Mouse (Mus musculus): ENCODE results near the gene Tmcc3. TPM values are rescaled to one million over a fixed set of nuclear protein-coding genes. Genes with fewer than 3 reads are reported as not detected.

Gene Tmcc3
- polyA plus RNA-seq, 1 experiment from 2014 or later: 5.7 TPM

DNA sequence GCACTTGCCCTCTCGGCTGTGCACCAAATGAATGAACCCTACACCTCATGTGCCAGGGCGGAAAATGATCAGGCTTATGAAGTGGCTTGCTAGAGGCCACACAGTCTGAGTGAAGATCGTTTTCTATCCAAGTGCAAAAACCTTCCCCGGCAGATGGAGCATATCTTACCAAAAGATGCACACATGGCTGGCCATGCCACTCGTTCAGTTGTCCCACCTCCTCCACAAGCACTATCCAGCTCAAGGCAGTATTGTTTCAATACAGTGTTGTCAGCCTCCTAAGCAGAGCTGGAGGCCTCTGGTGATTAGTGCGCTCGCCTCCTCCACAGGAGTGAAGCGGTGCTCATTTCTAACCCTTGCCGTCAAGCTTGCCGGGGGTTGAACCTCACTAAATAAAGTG lies 66.1 kb downstream of the Tmcc3 start:
- Histone ChIP-seq H3K4me2 (replicated peaks; ENCODE audit: low read depth, low read length) (no peak overlapping the region), H3K36me3 (ENCODE audit: control insufficient read depth, insufficient read depth, low read length) (no peaks in the 10 kb centered on the region), H3K27ac (ENCODE audit: low read depth, low read length) (no peak overlapping the region), H3K9me3 (ENCODE audit: control insufficient read depth, low read length) (no peaks in the 10 kb centered on the region), H3K4me1 (replicated peaks; ENCODE audit: control insufficient read depth, insufficient read depth, low read length) (no peaks in the 10 kb centered on the region), H3K27me3 (ENCODE audit: control insufficient read depth, insufficient read depth, low read length) (no peaks in the 10 kb centered on the region), H3K4me3 (ENCODE audit: low read depth, low read length) (no peak overlapping the region), H3K9ac (ENCODE audit: low read depth, low read length) (no peak overlapping the region)
- no peak for DNase-seq (ENCODE audit: low spot score)
- WGBS: 83% methylated on average over 10 of the region's 10 CpGs
- no peak for ATAC-seq (ENCODE audit: low FRiP score)

DNA sequence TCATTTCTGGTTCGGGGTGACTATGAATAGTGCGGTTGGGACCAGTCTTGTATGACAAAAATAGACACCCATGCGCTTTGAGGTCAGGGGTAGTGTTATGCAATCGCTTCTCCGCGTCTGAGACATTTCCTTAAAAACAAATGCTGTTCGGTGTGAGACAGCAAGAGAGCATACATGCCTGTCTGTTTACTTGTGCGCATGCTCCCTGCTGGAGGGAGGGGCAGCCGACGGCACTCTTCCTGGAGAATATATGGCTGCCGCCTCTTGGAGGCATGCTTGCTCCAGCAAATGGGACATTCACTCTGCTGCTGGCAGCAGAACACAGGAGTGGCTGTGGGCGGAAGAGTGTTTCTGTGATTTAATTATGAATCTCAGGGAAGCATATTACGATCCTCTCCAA lies 66.6 kb downstream of the Tmcc3 start:
- WGBS: 84% methylated on average over 13 of the region's 13 CpGs
- DNase-seq (ENCODE audit: low spot score) (peak; percentile 14), ATAC-seq (ENCODE audit: low FRiP score) (no peak)
- Histone ChIP-seq H3K27ac (ENCODE audit: low read depth, low read length) (no peak overlapping the region), H3K9ac (ENCODE audit: low read depth, low read length) (no peak overlapping the region), H3K9me3 (ENCODE audit: control insufficient read depth, low read length) (no peaks in the 10 kb centered on the region), H3K4me2 (replicated peaks; ENCODE audit: low read depth, low read length) (no peak overlapping the region), H3K4me3 (ENCODE audit: low read depth, low read length) (no peak overlapping the region), H3K27me3 (ENCODE audit: control insufficient read depth, insufficient read depth, low read length) (no peaks in the 10 kb centered on the region), H3K4me1 (replicated peaks; ENCODE audit: control insufficient read depth, insufficient read depth, low read length) (no peaks in the 10 kb centered on the region), H3K36me3 (ENCODE audit: control insufficient read depth, insufficient read depth, low read length) (no peaks in the 10 kb centered on the region)

DNA sequence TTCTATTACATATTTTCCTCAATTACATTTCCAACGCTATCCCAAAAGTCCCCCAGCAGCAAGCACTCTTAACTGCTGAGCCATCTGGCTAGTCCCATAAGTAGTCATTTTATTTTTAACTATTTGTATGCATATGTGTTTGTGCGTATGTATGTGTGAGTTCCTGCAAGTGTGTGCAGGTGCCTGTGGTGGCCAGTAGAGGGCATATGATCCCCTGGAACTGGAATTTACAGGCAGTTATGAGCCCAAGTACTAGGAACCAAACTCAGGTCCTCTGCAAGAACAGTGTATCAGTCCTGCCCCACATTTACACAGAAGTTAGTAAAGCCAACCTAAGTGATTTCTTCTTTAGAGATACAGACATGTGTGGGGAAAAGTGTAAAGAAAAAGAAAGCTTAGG lies 68.3 kb downstream of the Tmcc3 start:
- no peaks in the 10 kb centered on the region for H3K4me1 ChIP-seq (replicated peaks; ENCODE audit: control insufficient read depth, insufficient read depth, low read length)
- no peaks in the 10 kb centered on the region for H3K9me3 ChIP-seq (ENCODE audit: control insufficient read depth, low read length)
- no peak overlapping the region for H3K9ac ChIP-seq (ENCODE audit: low read depth, low read length)
- no peaks in the 10 kb centered on the region for H3K36me3 ChIP-seq (ENCODE audit: control insufficient read depth, insufficient read depth, low read length)
- no peak overlapping the region for H3K4me2 ChIP-seq (replicated peaks; ENCODE audit: low read depth, low read length)
- ATAC-seq (ENCODE audit: low FRiP score): no peak
- no peak overlapping the region for H3K4me3 ChIP-seq (ENCODE audit: low read depth, low read length)
- H3K27ac ChIP-seq (ENCODE audit: low read depth, low read length): no peak overlapping the region
- no peaks in the 10 kb centered on the region for H3K27me3 ChIP-seq (ENCODE audit: control insufficient read depth, insufficient read depth, low read length)
- WGBS: 87% methylated on average over 2 of the region's 2 CpGs
- DNase-seq (ENCODE audit: low spot score): no peak

DNA sequence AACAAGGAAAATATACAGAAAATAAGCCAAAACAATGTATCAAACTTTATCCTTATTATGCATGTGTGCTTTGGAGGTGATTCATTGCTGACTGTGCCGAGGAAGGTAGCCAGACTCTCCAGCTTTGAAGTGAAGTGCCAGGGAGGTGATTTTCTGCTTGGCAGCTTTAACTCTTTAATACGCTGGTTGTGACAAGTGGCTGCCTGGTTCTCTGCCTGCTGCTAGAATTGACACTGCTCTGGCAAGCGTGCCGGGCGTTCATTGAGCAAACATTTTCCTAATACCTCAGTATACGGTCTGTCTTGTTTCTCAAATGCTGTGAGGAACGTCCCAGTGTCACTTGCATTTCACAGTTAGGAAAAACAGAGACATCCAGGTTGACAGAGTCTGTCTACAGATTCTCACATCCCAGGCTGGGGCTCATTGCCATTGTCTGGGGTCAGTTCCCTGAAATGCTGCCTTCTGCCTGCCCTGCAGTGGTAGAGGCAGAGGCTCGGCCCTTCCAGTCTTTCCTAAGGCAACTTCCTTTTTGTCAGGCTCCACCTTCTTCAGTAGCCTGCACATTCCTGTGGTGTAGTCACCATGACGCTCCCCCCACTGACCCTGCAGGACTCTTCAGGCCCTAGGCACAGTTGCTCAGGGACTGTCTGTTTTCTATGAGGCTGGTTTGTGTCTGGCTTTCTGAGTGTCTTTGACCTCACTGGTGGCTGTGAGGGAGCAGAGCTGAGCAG lies 69.1 kb downstream of the Tmcc3 start:
- H3K4me1 ChIP-seq (replicated peaks; ENCODE audit: control insufficient read depth, insufficient read depth, low read length): no peaks in the 10 kb centered on the region
- H3K9ac ChIP-seq (ENCODE audit: low read depth, low read length): no peak overlapping the region
- H3K4me3 ChIP-seq (ENCODE audit: low read depth, low read length): no peak overlapping the region
- ATAC-seq (ENCODE audit: low FRiP score): no peak
- 68% methylated on average over 9 of the region's 9 CpGs for WGBS
- H3K9me3 ChIP-seq (ENCODE audit: control insufficient read depth, low read length): no peaks in the 10 kb centered on the region
- no peak overlapping the region for H3K27ac ChIP-seq (ENCODE audit: low read depth, low read length)
- no peak for DNase-seq (ENCODE audit: low spot score)
- no peaks in the 10 kb centered on the region for H3K27me3 ChIP-seq (ENCODE audit: control insufficient read depth, insufficient read depth, low read length)
- H3K36me3 ChIP-seq (ENCODE audit: control insufficient read depth, insufficient read depth, low read length): no peaks in the 10 kb centered on the region
- H3K4me2 ChIP-seq (replicated peaks; ENCODE audit: low read depth, low read length): no peak overlapping the region

DNA sequence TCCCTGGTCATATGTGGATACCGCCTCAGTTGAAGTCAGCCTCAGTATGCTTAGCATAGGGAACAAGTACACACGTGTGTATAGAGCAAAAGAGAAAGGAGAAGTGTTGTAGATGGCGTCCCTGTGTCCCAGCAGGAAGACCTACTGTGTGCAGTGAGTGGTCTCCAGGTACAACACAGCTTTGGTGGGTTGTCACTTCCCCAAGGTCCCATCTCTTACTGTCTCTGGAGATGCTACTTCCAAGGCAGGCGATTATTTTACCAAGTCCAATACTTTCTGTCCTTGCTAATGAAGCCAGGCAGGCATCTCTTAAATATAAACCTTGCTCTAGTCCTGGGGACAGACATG lies 69.6 kb downstream of the Tmcc3 start:
- DNase-seq (ENCODE audit: low spot score): no peak
- 82% methylated on average over 4 of the region's 4 CpGs for WGBS
- H3K27ac ChIP-seq (ENCODE audit: low read depth, low read length): no peak overlapping the region

DNA sequence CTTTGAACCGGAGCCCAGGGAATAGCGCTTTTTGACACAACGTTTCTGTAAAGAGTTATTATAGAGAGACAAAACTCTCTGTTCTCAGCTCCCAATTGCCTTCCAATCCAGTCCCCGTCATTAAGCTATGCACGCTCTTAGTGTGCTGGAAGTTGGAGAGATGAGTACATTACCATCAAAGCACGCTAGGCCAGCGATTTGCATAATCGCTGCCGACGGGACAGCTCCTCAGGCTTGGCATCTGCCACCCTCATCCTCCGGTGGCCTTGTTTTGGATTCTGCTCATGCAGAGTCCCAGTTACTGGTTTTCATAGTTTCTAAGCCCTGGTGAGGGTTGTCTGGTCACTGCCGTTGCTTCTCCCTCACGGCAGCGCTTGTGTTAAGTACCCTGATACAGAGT lies 70.9 kb downstream of the Tmcc3 start:
- H3K4me1 ChIP-seq (replicated peaks; ENCODE audit: control insufficient read depth, insufficient read depth, low read length): no peaks in the 10 kb centered on the region
- no peaks in the 10 kb centered on the region for H3K27me3 ChIP-seq (ENCODE audit: control insufficient read depth, insufficient read depth, low read length)
- DNase-seq (ENCODE audit: low spot score): no peak
- H3K4me2 ChIP-seq (replicated peaks; ENCODE audit: low read depth, low read length): no peak overlapping the region
- no peak overlapping the region for H3K9ac ChIP-seq (ENCODE audit: low read depth, low read length)
- no peaks in the 10 kb centered on the region for H3K9me3 ChIP-seq (ENCODE audit: control insufficient read depth, low read length)
- H3K4me3 ChIP-seq (ENCODE audit: low read depth, low read length): no peak overlapping the region
- no peak overlapping the region for H3K27ac ChIP-seq (ENCODE audit: low read depth, low read length)
- ATAC-seq (ENCODE audit: low FRiP score): no peak
- H3K36me3 ChIP-seq (ENCODE audit: control insufficient read depth, insufficient read depth, low read length): no peaks in the 10 kb centered on the region
- WGBS: 88% methylated on average over 14 of the region's 14 CpGs

More for the DNA sequence above, 69.6 kb downstream of the Tmcc3 start:
- Histone ChIP-seq H3K4me3 (ENCODE audit: low read depth, low read length) (no peak overlapping the region), H3K9me3 (ENCODE audit: control insufficient read depth, low read length) (no peaks in the 10 kb centered on the region), H3K4me1 (replicated peaks; ENCODE audit: control insufficient read depth, insufficient read depth, low read length) (no peaks in the 10 kb centered on the region), H3K9ac (ENCODE audit: low read depth, low read length) (no peak overlapping the region), H3K4me2 (replicated peaks; ENCODE audit: low read depth, low read length) (no peak overlapping the region), H3K36me3 (ENCODE audit: control insufficient read depth, insufficient read depth, low read length) (no peaks in the 10 kb centered on the region), H3K27me3 (ENCODE audit: control insufficient read depth, insufficient read depth, low read length) (no peaks in the 10 kb centered on the region)
- no peak for ATAC-seq (ENCODE audit: low FRiP score)

DNA sequence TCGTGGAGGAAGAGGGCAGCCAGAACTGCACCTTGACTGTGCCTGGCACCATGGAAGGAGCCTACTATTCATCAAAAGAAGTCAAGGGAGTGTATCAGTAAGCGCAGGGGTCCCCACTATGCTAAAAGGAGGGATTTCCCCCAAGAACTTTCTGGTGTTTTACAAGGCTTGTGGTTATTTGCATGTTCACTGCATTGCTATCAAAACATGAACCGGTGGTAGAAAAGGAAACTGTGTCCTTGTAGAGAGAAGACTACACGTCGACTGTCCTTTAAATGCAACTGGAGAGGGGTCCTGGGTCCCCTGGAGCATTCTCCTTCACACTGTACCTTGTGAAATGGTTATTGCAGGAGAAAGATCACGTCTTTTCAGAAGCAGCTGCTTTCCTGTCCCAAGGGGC lies 71.8 kb downstream of the Tmcc3 start:
- Histone ChIP-seq H3K9ac (ENCODE audit: low read depth, low read length) (no peak overlapping the region), H3K27ac (ENCODE audit: low read depth, low read length) (no peak overlapping the region), H3K36me3 (ENCODE audit: control insufficient read depth, insufficient read depth, low read length) (no peaks in the 10 kb centered on the region), H3K4me3 (ENCODE audit: low read depth, low read length) (no peak overlapping the region), H3K4me2 (replicated peaks; ENCODE audit: low read depth, low read length) (no peak overlapping the region), H3K27me3 (ENCODE audit: control insufficient read depth, insufficient read depth, low read length) (no peaks in the 10 kb centered on the region), H3K9me3 (ENCODE audit: control insufficient read depth, low read length) (no peaks in the 10 kb centered on the region), H3K4me1 (replicated peaks; ENCODE audit: control insufficient read depth, insufficient read depth, low read length) (no peaks in the 10 kb centered on the region)
- DNase-seq (ENCODE audit: low spot score): no peak
- WGBS: 88% methylated on average over 6 of the region's 6 CpGs
- ATAC-seq (ENCODE audit: low FRiP score): no peak

DNA sequence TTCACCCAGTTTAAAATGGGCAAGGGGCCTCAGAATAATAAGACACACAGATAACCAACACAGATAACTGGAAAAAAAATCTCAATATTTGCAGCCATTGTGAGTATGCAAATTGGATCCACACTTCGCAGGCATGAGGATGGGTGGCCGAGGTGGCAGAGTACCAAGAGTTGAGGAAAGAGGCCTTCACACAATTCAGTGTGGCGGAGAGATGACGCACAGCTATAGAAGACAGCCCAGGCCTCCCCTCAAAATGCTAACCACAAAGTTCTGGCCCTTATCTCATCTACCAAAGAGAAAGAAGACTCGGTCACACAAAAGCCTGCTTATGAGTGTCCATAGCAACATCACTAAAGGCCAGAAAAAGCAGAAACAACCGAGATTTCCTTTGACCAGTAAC lies 77.5 kb downstream of the Tmcc3 start:
- ATAC-seq (ENCODE audit: low FRiP score): no peak
- Histone ChIP-seq H3K4me1 (replicated peaks; ENCODE audit: control insufficient read depth, insufficient read depth, low read length) (no peaks in the 10 kb centered on the region), H3K36me3 (ENCODE audit: control insufficient read depth, insufficient read depth, low read length) (no peaks in the 10 kb centered on the region), H3K9me3 (ENCODE audit: control insufficient read depth, low read length) (no peaks in the 10 kb centered on the region), H3K9ac (ENCODE audit: low read depth, low read length) (no peak overlapping the region), H3K27me3 (ENCODE audit: control insufficient read depth, insufficient read depth, low read length) (no peaks in the 10 kb centered on the region), H3K4me3 (ENCODE audit: low read depth, low read length) (no peak overlapping the region), H3K27ac (ENCODE audit: low read depth, low read length) (no peak overlapping the region), H3K4me2 (replicated peaks; ENCODE audit: low read depth, low read length) (no peak overlapping the region)
- no peak for DNase-seq (ENCODE audit: low spot score)
- 87% methylated on average over 6 of the region's 6 CpGs for WGBS

DNA sequence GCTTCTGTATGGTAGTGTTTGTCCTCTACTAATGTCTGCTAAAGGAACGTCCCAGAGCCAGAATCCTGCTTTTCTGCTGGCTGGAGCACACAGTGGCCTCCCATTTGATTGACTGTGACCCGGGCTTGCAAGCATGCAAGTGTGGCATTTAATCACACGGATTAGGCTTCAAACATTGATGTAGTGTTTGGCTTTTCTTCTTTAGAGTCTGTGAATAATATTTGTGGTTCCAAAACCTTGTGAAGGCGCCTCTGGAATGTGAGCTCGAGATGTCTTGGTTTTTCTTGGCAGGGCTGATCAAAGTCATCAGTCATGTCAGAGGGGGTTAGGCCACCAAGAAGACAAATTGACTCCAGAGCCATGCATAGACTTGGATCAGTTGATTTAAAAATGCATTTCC lies 79.3 kb downstream of the Tmcc3 start:
- H3K4me2 ChIP-seq (replicated peaks; ENCODE audit: low read depth, low read length): no peak overlapping the region
- no peak overlapping the region for H3K27ac ChIP-seq (ENCODE audit: low read depth, low read length)
- no peaks in the 10 kb centered on the region for H3K9me3 ChIP-seq (ENCODE audit: control insufficient read depth, low read length)
- WGBS: 89% methylated on average over 5 of the region's 5 CpGs
- ATAC-seq (ENCODE audit: low FRiP score): no peak
- H3K4me1 ChIP-seq (replicated peaks; ENCODE audit: control insufficient read depth, insufficient read depth, low read length): no peaks in the 10 kb centered on the region
- no peaks in the 10 kb centered on the region for H3K27me3 ChIP-seq (ENCODE audit: control insufficient read depth, insufficient read depth, low read length)
- H3K36me3 ChIP-seq (ENCODE audit: control insufficient read depth, insufficient read depth, low read length): no peaks in the 10 kb centered on the region
- no peak overlapping the region for H3K4me3 ChIP-seq (ENCODE audit: low read depth, low read length)
- no peak overlapping the region for H3K9ac ChIP-seq (ENCODE audit: low read depth, low read length)
- no peak for DNase-seq (ENCODE audit: low spot score)
